Mouse (Mus musculus) ovary, postnatal 14 days (tissue): Measurements from ENCODE around the gene Sertad4.

Experiments used
- DNase-seq: peaks from one replicate; pipeline ENCODE4 v3.0.0; 2022; ENCODE audit warnings: low spot score

Gene Sertad4

DNA sequence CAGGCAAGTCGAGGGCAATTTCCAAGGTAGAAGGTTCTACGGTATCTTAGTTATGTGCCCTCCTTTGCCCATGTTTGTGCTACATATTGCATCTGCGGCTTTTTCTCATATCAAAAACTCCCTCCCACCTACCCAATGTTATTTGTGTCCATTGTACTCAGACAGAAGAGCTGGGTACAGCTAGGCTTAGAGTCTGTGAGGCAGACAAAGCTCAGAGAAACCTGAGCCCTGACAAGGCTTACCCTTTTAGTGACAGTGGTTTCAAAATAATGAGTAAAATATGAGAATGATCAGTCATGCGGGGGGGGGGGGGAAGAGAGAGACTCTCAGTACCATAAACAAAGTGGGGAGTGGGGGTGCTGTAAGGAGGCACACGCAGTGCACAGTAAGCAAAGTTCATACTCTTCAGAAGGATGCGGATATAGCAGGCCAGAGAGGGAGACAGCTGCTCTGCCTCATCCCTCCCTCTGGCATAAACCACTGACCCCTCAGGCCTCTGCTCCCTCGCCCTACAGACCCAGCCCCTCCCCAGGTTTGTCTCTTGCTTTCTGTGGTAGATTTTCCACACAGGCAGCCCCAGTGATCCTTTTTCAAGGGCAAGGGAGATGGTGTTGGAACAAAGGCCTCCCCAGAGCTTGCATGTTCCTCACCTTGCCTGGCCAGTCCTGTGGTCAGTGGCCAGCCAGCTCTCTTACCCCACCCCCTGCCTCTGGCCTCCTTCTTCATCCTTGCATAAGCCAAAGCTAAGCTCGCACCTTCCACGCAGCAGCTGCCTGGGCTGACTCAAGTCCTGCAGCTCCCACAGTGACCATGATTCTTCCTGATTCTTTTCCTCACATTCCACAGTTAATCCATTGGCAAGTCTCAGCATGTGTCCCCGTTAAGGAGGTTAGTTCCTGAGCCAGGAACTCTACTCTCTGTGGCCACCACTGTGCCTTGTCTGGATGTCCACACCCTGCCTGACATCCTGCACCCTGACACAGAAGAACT, 49.1 kb downstream of the Sertad4 start:
- no peak for DNase-seq

DNA sequence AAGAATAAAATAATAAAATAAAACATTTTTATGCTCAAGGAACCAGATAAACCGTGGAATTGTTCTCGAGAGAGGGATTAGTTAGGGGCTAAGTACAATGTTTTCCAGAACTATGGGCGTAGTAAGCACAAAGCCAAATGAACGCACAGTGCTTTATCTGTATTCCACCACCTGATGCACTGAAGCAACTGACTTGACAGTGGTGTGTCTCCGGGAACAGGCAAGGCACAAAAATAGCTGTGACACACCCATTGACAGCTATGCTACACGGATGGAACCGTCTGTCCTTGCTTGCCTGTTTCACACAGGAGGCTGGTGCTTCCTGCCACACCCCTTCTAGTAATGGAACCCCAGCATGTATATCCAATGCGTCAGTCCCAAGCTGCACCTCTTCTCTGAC, 55.2 kb downstream of the Sertad4 start:
- no peak for DNase-seq

DNA sequence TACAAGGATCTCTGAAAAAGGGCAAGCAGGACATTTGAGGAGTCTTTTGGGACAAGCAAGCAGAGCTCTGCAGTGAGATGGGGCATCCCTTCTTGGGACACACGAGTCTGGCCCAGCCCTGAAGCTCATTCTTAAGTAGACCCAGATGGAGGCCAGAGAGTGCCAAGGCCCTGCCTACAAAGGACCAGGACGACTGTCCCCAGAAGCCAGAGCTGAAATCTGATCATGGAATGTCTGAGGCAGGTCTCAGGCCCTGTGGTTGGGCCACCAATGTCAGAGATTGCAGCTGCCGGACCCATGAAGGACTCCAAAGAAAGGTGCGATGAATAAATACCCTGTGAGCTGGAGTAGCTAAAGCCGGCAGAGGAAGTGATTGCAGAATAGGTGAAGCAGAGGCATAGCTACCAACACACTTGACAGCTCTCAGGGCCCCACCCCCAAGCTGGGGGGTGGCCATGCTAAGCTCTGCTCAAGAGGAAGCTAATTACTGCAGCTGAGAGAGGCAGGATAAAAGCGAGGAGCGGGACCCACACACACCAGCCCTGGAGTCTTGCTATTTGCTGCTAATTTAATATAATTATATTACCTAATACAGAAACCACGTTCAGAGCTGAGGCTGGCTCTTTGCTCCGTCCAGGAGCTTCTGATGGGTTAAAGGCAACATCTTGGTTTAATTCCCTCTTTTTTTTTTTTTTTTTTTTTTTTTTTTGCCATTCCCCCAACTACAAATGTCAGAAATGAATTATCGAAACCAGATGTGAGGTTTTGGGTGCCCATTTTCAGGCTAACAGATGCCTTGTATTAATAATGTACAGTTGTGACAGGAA, 56.2 kb downstream of the Sertad4 start:
- DNase-seq, result no peak

DNA sequence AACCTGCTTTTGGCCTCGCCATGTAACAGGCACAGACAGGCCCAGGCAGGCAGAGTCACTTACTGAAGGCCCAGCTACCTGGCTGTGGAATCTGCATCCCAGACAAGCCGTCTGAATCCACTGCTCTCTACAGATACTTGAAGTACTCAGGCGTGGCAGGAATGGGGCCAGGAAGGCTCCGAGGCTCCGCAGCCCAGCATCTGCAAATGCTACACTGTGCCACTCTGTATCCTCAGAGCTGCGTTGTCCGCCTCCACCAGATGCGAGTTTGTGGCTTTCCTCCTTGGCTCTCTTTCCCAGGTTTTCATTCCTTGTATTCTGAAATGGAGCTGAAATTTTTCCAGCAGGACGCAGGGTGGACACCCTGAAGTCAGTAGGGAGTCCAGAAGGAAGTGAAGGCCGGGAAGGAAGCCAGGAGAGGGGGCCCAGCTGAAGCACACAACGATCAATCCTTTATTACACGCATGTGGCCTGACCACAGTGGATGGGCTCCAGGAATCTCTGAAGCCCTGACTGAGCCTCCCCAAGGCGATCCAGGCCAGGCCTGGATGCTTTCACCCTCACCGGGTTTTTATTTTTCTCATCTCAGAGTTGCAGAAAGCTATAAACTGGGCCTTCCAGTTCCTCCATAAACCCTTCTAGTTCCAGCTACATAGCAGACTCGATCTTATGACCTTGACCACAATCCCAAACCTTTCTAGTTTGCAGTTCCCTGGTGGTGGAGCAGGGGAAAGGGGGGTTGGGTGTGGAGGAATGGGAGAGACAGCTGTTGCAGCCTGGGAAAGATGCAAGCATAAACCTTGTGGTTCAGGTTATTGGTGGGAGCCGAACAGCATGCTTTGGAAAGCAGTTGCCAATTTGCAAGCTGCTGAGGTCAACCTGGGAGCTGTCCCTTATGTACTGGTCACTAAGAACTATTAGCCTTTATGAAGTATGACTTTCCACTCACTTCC, 57.1 kb downstream of the Sertad4 start:
- DNase-seq, result peak; percentile 59

DNA sequence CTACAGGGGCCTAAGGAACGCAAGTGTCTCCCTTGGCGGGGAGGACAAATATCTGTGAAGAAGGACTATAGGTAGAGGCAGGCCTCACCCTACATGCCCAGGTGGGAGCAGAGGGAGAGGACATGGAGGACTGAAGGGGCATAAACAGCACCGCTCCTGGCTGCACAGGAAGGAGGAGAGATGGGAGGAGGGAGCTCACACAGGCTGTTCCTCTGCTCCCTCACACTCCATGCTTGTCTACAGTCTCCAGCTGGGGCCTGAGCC, 58.6 kb downstream of the Sertad4 start:
- no peak for DNase-seq

DNA sequence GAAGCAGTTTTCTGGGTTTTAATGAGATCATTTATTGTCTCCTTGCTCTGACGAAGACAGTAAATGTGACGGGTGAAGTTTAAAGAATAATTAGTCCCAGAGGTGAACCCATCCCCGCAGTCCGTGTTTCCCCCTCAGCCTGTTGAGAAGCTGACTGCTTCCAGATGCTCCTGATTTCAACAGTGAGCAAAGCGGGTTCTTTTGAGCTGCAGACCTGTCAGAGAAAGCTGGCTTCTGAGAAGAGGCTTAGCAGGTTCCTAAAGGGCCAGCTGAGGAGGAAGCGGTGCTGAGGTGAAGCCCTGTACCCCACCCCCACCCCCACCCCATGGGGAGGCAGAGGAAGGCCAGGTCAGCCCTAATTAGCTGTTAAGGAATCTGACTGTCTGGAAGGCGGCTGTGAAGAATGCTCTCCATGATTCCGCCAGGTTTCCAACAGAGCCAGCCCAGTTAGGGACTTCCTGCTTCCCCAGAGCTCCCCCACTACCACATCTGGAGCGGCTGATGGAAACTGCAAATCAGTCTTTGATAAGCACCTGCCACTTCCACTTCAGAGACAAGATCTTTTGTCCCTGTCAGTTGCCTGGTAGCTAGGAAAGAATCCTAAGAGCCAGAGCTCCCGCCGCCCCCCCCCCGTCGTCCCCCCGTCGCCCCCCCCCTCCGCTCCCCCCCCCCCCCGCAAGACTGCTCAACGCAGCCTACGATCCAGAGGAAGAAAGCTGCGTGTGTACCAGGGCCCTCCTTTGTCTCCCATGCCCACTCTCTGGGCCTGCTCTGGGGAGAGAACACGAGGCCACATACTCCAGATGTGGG, 59.1 kb downstream of the Sertad4 start:
- no peak for DNase-seq

DNA sequence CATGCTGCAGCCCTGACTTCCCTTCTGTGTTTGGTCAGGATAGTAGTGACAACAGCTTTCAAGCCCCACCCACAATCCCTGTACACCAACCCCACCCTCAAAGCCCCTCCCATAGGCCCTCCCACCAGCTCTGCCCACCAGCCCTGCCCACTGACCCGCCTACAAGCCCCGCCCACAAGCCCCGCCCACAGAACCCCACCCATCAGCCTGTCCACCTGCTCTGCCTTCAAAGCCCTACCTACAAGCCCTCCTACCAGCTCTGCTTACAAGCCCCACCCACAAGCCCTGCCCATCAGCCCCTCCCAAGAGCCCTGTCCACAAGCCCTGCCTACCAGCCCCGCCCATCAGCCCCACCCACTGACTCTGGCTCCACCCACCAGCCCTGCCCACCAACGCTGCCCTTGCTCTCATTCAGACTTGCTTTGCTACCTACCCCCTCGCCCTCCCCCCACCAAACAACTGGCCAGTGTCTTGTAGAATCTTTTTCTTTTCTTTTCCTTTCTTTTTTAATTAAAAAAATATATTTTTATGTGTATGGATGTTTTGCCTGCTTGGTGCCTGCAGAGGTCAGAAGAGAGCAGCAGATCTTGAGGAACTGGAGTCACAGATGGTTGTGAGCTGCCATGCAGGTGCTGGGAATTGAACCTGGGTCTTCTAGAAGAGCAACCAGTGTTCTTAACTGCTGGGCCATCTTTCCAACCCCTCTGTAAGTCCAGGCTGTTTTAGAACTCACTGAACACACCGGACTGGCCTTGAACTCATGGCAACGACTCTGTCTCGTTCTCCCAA, 60.4 kb downstream of the Sertad4 start:
- no peak for DNase-seq
